Mouse (Mus musculus) megakaryocyte progenitor cell, adult 5-6 weeks (primary cell): ENCODE measurements around the gene Lcn11. TPM values are rescaled to one million over a fixed set of nuclear protein-coding genes. Genes with fewer than 3 reads are reported as not detected.
"Not testable (repeated sequence)": the region's sequence is repeated elsewhere in the genome, so short reads cannot be mapped to it uniquely, and the experiment has no call there.

Experiments
- ATAC-seq: replicated peaks from 2 replicates; pipeline ENCODE4 v1.8.0; 2016; ENCODE audit warnings: mild to moderate bottlenecking, moderate TSS enrichment, inconsistent platforms; ENCODE audit not compliant: poor library complexity
- total RNA-seq, 2 experiments: library from RNA; stranded (forward) in 1 of 2; stranded (reverse) in 1 of 2; fragments of 157-497, 149-512 nt in 1 of 2; fragments of 200-1000 nt in 1 of 2; gene quantifications; 2 replicates each; pipeline versions ENCODE4 v1.2.3 to v1.2.4; 2015 to 2017

Gene Lcn11
- not detected in 2 replicates for total RNA-seq (2015)
- not detected in 2 replicates for total RNA-seq (2017)

GRCm38 (mm10) chr2:25776717-25777116, at the start of gene Lcn11:
TSS of gene Lcn11 (plus strand) at chr2:25777017.
- no peak for ATAC-seq

GRCm38 (mm10) chr2:25733199-25733930, 43.5 kb upstream of the Lcn11 start:
- no peak for ATAC-seq

- not testable (repeated sequence) for ATAC-seq
These were observed 40.1 kb upstream of the Lcn11 start, which contains the start of gene Obp2b for GRCm38 (mm10) chr2:25736709-25737108. TSS of gene Obp2b (plus strand) at chr2:25737009.

GRCm38 (mm10) chr2:25741671-25742070, 35.1 kb upstream of the Lcn11 start:
- ATAC-seq = peak; percentile 82

GRCm38 (mm10) chr2:25754201-25754600, 22.6 kb upstream of the Lcn11 start:
- no peak for ATAC-seq

GRCm38 (mm10) chr2:25758064-25758625, 18.7 kb upstream of the Lcn11 start:
- no peak for ATAC-seq

- no peak for ATAC-seq
These were observed 11.5 kb upstream of the Lcn11 start, which contains the start of gene Lcn3 for GRCm38 (mm10) chr2:25765269-25765668. TSS of gene Lcn3 (plus strand) at chr2:25765569.

- no peak for ATAC-seq
These were observed 9.1 kb upstream of the Lcn11 start for GRCm38 (mm10) chr2:25767764-25768163.

GRCm38 (mm10) chr2:25773507-25773906, 3.3 kb upstream of the Lcn11 start:
- no peak for ATAC-seq

GRCm38 (mm10) chr2:25774640-25775039, 2.2 kb upstream of the Lcn11 start:
- no peak for ATAC-seq

- no peak for ATAC-seq
These were observed 826 bp upstream of the Lcn11 start for GRCm38 (mm10) chr2:25775991-25776390.

GRCm38 (mm10) chr2:25779076-25779475, 2.3 kb downstream of the Lcn11 start:
- ATAC-seq = no peak

GRCm38 (mm10) chr2:25780921-25781320, 4.1 kb downstream of the Lcn11 start:
- ATAC-seq = no peak

GRCm38 (mm10) chr2:25781957-25782356, 5.1 kb downstream of the Lcn11 start, which contains the start of gene Gm13539:
TSS of gene Gm13539 (plus strand) at chr2:25782257.
- no peak for ATAC-seq

GRCm38 (mm10) chr2:25785573-25786322, 8.9 kb downstream of the Lcn11 start:
- no peak for ATAC-seq

GRCm38 (mm10) chr2:25789092-25789491, 12.3 kb downstream of the Lcn11 start:
- ATAC-seq = no peak

GRCm38 (mm10) chr2:25797635-25798034, 20.8 kb downstream of the Lcn11 start:
- ATAC-seq = no peak

- ATAC-seq = no peak
These were observed 21.2 kb downstream of the Lcn11 start for GRCm38 (mm10) chr2:25798065-25798464.

GRCm38 (mm10) chr2:25811711-25812110, 34.9 kb downstream of the Lcn11 start:
- no peak for ATAC-seq

GRCm38 (mm10) chr2:25813364-25813763, 36.5 kb downstream of the Lcn11 start:
- ATAC-seq = no peak

GRCm38 (mm10) chr2:25815748-25816147, 38.9 kb downstream of the Lcn11 start, which contains the start of gene Glt6d1:
TSS of gene Glt6d1 (minus strand) at chr2:25815848.
- ATAC-seq = not testable (repeated sequence)
